Mouse (Mus musculus) megakaryocyte, embryonic 14.5 days (primary cell): ENCODE data around the gene Kif3a.
"Not testable (repeated sequence)": the region's sequence is repeated elsewhere in the genome, so short reads cannot be mapped to it uniquely, and the experiment has no call there.

Source experiments
- FLI1 ChIP-seq: IDR thresholded peaks from 2 replicates; pipeline ENCODE4 v1.6.1; 2012; ENCODE audit warnings: low read length, inconsistent platforms, mixed read lengths
- GATA1 ChIP-seq: IDR thresholded peaks from 3 replicates; pipeline ENCODE4 v1.6.1; 2012; ENCODE audit warnings: mixed read lengths, low read length, inconsistent platforms, borderline replicate concordance

DNA sequence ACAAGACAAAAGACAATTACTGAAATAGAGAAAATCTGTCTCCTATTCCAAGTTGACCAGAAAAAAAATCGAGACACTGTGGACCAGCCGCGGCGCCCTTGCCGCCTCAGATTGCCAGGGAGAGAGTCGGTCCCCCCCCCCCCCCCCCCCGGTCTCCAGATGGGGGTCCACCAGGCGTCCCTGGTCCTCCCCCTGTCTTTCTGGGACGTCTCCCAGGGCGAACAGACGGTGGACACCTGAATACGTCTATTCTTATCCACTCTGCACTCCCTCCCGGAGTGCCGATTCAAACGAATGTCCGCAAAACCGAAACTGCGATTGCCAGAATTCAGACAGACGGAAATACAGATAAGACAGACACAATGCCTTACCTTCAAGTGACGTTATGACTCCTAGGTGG, 10.7 kb upstream of the Kif3a start:
- not testable (repeated sequence) for TF ChIP-seq GATA1, FLI1
